Mouse (Mus musculus) stomach, postnatal 0 days (tissue): Measurements from ENCODE around the gene Cth. TPM values are rescaled to one million over a fixed set of nuclear protein-coding genes. Genes with fewer than 3 reads are reported as not detected.

Source experiments
- ATAC-seq: fragments of 200-750 bp; cut with Nextera tagmentation; 2 replicates; pipeline ENCODE4 v1.8.0; 2017; ENCODE audit not compliant: low FRiP score, low TSS enrichment
- DNase-seq: peaks from one replicate; pipeline ENCODE4 v3.0.0-alpha.2; 2016; ENCODE audit warnings: low spot score
- H3K27ac ChIP-seq: fragments of 300-500 bp; sonication (generic); replicated peaks from 2 replicates; pipeline ENCODE4 v1.5.1; 2014; ENCODE audit warnings: mild to moderate bottlenecking, control low read depth
- H3K27me3 ChIP-seq: fragments of 300-500 bp; sonication (generic); 2 replicates; pipeline ENCODE4 v1.6.1; 2014; ENCODE audit warnings: low read length; ENCODE audit not compliant: control insufficient read depth, insufficient read depth
- H3K36me3 ChIP-seq: fragments of 300-500 bp; sonication (generic); 2 replicates; pipeline ENCODE4 v1.6.1; 2014; ENCODE audit warnings: low read length, mixed read lengths; ENCODE audit not compliant: control insufficient read depth, insufficient read depth
- H3K4me1 ChIP-seq: fragments of 300-500 bp; sonication (generic); replicated peaks from 2 replicates; pipeline ENCODE4 v1.6.1; 2014; ENCODE audit warnings: antibody characterized with exemption; ENCODE audit not compliant: control insufficient read depth, insufficient read depth
- H3K4me2 ChIP-seq: fragments of 300-500 bp; sonication (generic); replicated peaks from 2 replicates; pipeline ENCODE4 v1.6.1; 2014; ENCODE audit warnings: low read depth, mild to moderate bottlenecking, control low read depth, moderate library complexity
- H3K4me3 ChIP-seq: fragments of 300-500 bp; sonication (generic); 2 replicates; pipeline ENCODE4 v1.5.1; 2014; ENCODE audit warnings: low read depth, low read length, control low read depth
- H3K9ac ChIP-seq: fragments of 300-500 bp; sonication (generic); 2 replicates; pipeline ENCODE4 v1.6.1; 2014; ENCODE audit warnings: mild to moderate bottlenecking, low read length, control low read depth, mixed read lengths
- H3K9me3 ChIP-seq: fragments of 300-500 bp; sonication (generic); 2 replicates; pipeline ENCODE4 v1.6.1; 2016; ENCODE audit warnings: low read length; ENCODE audit not compliant: control insufficient read depth
- CTCF ChIP-seq: IDR thresholded peaks from 2 replicates; pipeline ENCODE4 v1.5.1; 2016; ENCODE audit warnings: antibody characterized with exemption, low read depth, mild to moderate bottlenecking, moderate library complexity
- EP300 ChIP-seq: optimal IDR thresholded peaks from 2 replicates; pipeline ENCODE3; 2016; ENCODE audit warnings: antibody characterized with exemption
- WGBS: fragments of 180-500 bp; shearing (Covaris S2); extraction: QIAGEN DNeasy Blood & Tissue Kit; methylation state at CpG from one replicate; pipeline ENCODE4 v1.1.7; 2014; 5-methylcytosine and 5-hydroxymethylcytosine counted together
- polyA plus RNA-seq: library from polyadenylated mRNA; unstranded; fragments of >200 nt; fragmentation: Nextera tagmentation; extraction: Ambion mirVana; gene quantifications from 2 replicates; pipeline ENCODE4 v1.2.1, GENCODE M21; 2015

Cth gene
- polyA plus RNA-seq, 1 experiment from 2014 or later = 8.5 TPM

GRCm38 (mm10) chr3:157881992-157882391, 42.9 kb downstream of the Cth start:
- ATAC-seq (no peak), DNase-seq (no peak)
- TF ChIP-seq EP300 (no peak), CTCF (no peak)
- H3K9ac ChIP-seq = no peak overlapping the region
- H3K27me3 ChIP-seq = no peaks in the 10 kb centered on the region
- no peak overlapping the region for H3K27ac ChIP-seq
- no peak overlapping the region for H3K4me2 ChIP-seq
- H3K4me3 ChIP-seq = no peak overlapping the region
- no peaks in the 10 kb centered on the region for H3K36me3 ChIP-seq
- H3K4me1 ChIP-seq = no peaks in the 10 kb centered on the region
- no peaks in the 10 kb centered on the region for H3K9me3 ChIP-seq
- WGBS = 82% methylated on average over 3 of the region's 3 CpGs

- no peak for TF ChIP-seq EP300
- TF ChIP-seq CTCF = no peak
- Histone ChIP-seq H3K4me1 (no peaks in the 10 kb centered on the region), H3K9ac (no peak overlapping the region), H3K4me2 (no peak overlapping the region), H3K4me3 (no peak overlapping the region), H3K27me3 (no peaks in the 10 kb centered on the region), H3K27ac (no peak overlapping the region), H3K9me3 (no peaks in the 10 kb centered on the region), H3K36me3 (no peaks in the 10 kb centered on the region)
- WGBS = 70% methylated on average over 3 of the region's 3 CpGs
- DNase-seq = no peak
- ATAC-seq = no peak
Measured at GRCm38 (mm10) chr3:157880983-157881382, 43.9 kb downstream of the Cth start.

GRCm38 (mm10) chr3:157877847-157878246, 47.0 kb downstream of the Cth start:
- ATAC-seq = no peak
- no peak for TF ChIP-seq EP300
- no peak for TF ChIP-seq CTCF

GRCm38 (mm10) chr3:157876439-157877156, 48.3 kb downstream of the Cth start:
- DNase-seq (peak; percentile 33), ATAC-seq (no peak)
- 43% methylated on average over 11 of the region's 11 CpGs for WGBS
- TF ChIP-seq CTCF (peak; percentile 92), EP300 (no peak)
- Histone ChIP-seq H3K36me3 (no peaks in the 10 kb centered on the region), H3K4me1 (no peaks in the 10 kb centered on the region), H3K9ac (no peak overlapping the region), H3K9me3 (no peaks in the 10 kb centered on the region), H3K27ac (no peak overlapping the region), H3K27me3 (no peaks in the 10 kb centered on the region), H3K4me2 (no peak overlapping the region), H3K4me3 (no peak overlapping the region)

More at GRCm38 (mm10) chr3:157877847-157878246, 47.0 kb downstream of the Cth start:
- H3K9ac ChIP-seq = no peak overlapping the region
- H3K27me3 ChIP-seq = no peaks in the 10 kb centered on the region
- no peak overlapping the region for H3K27ac ChIP-seq
- H3K36me3 ChIP-seq = no peaks in the 10 kb centered on the region
- H3K4me3 ChIP-seq = no peak overlapping the region
- H3K4me2 ChIP-seq = no peak overlapping the region
- DNase-seq = no peak
- no peaks in the 10 kb centered on the region for H3K4me1 ChIP-seq
- no peaks in the 10 kb centered on the region for H3K9me3 ChIP-seq

GRCm38 (mm10) chr3:157872897-157873296, 52.0 kb downstream of the Cth start:
- H3K27ac ChIP-seq = no peak overlapping the region
- TF ChIP-seq EP300 (no peak), CTCF (no peak)
- ATAC-seq = no peak
- H3K9me3 ChIP-seq = no peaks in the 10 kb centered on the region
- WGBS = 57% methylated on average over 4 of the region's 4 CpGs
- H3K9ac ChIP-seq = no peak overlapping the region
- DNase-seq = no peak
- H3K27me3 ChIP-seq = no peaks in the 10 kb centered on the region
- H3K36me3 ChIP-seq = no peaks in the 10 kb centered on the region
- H3K4me2 ChIP-seq = no peak overlapping the region
- no peak overlapping the region for H3K4me3 ChIP-seq
- no peaks in the 10 kb centered on the region for H3K4me1 ChIP-seq

- Histone ChIP-seq H3K4me2 (no peak overlapping the region), H3K27ac (no peak overlapping the region), H3K36me3 (no peaks in the 10 kb centered on the region), H3K4me1 (no peaks in the 10 kb centered on the region), H3K9me3 (no peaks in the 10 kb centered on the region), H3K27me3 (no peaks in the 10 kb centered on the region), H3K9ac (no peak overlapping the region), H3K4me3 (no peak overlapping the region)
- DNase-seq (no peak), ATAC-seq (no peak; the same call in 1 of the 2 replicates)
- WGBS = 34% methylated on average over 2 of the region's 2 CpGs
- no peak for TF ChIP-seq CTCF
- TF ChIP-seq EP300 = no peak
Measured at GRCm38 (mm10) chr3:157867836-157868235, 57.0 kb downstream of the Cth start.
